Mouse (Mus musculus) left cerebral cortex, adult 8-10 months (tissue): ENCODE data around the gene Gm14862. TPM values are rescaled to one million over a fixed set of nuclear protein-coding genes. Genes with fewer than 3 reads are reported as not detected.
"Not testable (repeated sequence)": the region's sequence is repeated elsewhere in the genome, so short reads cannot be mapped to it uniquely, and the experiment has no call there.

ENCODE experiments used
- DNase-seq, 2 experiments: peaks; one replicate each; pipeline ENCODE4 v3.0.0; 2022; ENCODE audit warnings: low spot score in 2 of 2
- total RNA-seq, 4 experiments: library from RNA; stranded (reverse); gene quantifications; 2 replicates each; pipeline ENCODE4 v1.2.4; 2022

Gm14862 gene
- not detected for total RNA-seq

- DNase-seq = no peak
Observed at GRCm38 (mm10) chrX:9256766-9257165, at the start of gene Gm14862. TSS of gene Gm14862 (minus strand) at chrX:9256899.

GRCm38 (mm10) chrX:9303455-9303854 is 46.8 kb upstream of the Gm14862 start:
- no peak for DNase-seq

- no peak for DNase-seq
Observed at GRCm38 (mm10) chrX:9302791-9303190, 46.1 kb upstream of the Gm14862 start.

- no peak for DNase-seq
Observed at GRCm38 (mm10) chrX:9298413-9298864, 41.7 kb upstream of the Gm14862 start.

GRCm38 (mm10) chrX:9293140-9293829 is 36.6 kb upstream of the Gm14862 start:
- DNase-seq = not testable (repeated sequence)

GRCm38 (mm10) chrX:9283464-9283863 is 26.8 kb upstream of the Gm14862 start, which contains the start of gene H2al1m:
TSS of gene H2al1m (plus strand) at chrX:9283764.
- not testable (repeated sequence) for DNase-seq

- no peak for DNase-seq
Observed at GRCm38 (mm10) chrX:9274321-9274720, 17.6 kb upstream of the Gm14862 start.

GRCm38 (mm10) chrX:9273377-9274002 is 16.8 kb upstream of the Gm14862 start:
- no peak for DNase-seq

GRCm38 (mm10) chrX:9272460-9273361 is 16.0 kb upstream of the Gm14862 start, which contains the start of gene Xk:
TSS of gene Xk (plus strand) at chrX:9272756.
- peak; percentile 11 to 23 for DNase-seq

GRCm38 (mm10) chrX:9271947-9272459 is 15.3 kb upstream of the Gm14862 start:
- no peak for DNase-seq

GRCm38 (mm10) chrX:9271112-9271511 is 14.4 kb upstream of the Gm14862 start:
- no peak for DNase-seq

GRCm38 (mm10) chrX:9259267-9259666 is 2.6 kb upstream of the Gm14862 start:
- no peak for DNase-seq

- DNase-seq = no peak
Observed at GRCm38 (mm10) chrX:9257831-9258230, 1.1 kb upstream of the Gm14862 start.

- DNase-seq = no peak
Observed at GRCm38 (mm10) chrX:9254901-9255300, 1.8 kb downstream of the Gm14862 start.

GRCm38 (mm10) chrX:9253990-9254389 is 2.7 kb downstream of the Gm14862 start:
- no peak for DNase-seq

- no peak for DNase-seq
Observed at GRCm38 (mm10) chrX:9248911-9249310, 7.8 kb downstream of the Gm14862 start.

- DNase-seq = no peak
Observed at GRCm38 (mm10) chrX:9244603-9245336, 11.9 kb downstream of the Gm14862 start.

GRCm38 (mm10) chrX:9243381-9243864 is 13.3 kb downstream of the Gm14862 start:
- DNase-seq = no peak

GRCm38 (mm10) chrX:9240737-9241591 is 15.7 kb downstream of the Gm14862 start:
- DNase-seq = no peak

GRCm38 (mm10) chrX:9227105-9227504 is 29.6 kb downstream of the Gm14862 start:
- DNase-seq = no peak
